Mouse (Mus musculus) spleen, postnatal 36 days (tissue): ENCODE data around the gene Mindy2.
A peak's percentile ranks its signal among the peaks of the same experiment; 100 is the strongest.

Experiments used
- DNase-seq, 2 experiments: peaks; one replicate each; pipeline ENCODE4 v3.0.0; 2022; ENCODE audit warnings: low spot score in 2 of 2, mixed read lengths in 1 of 2

Gene Mindy2

GRCm38 (mm10) chr9:70668048-70668447 is 11.1 kb upstream of the Mindy2 start:
- DNase-seq: no peak

GRCm38 (mm10) chr9:70666811-70667210 is 9.8 kb upstream of the Mindy2 start:
- DNase-seq: no peak

- no peak for DNase-seq
Observed at GRCm38 (mm10) chr9:70665372-70666145, 8.6 kb upstream of the Mindy2 start.

GRCm38 (mm10) chr9:70664847-70665246 is 7.9 kb upstream of the Mindy2 start:
- DNase-seq: no peak

GRCm38 (mm10) chr9:70658266-70658665 is 1.3 kb upstream of the Mindy2 start:
- no peak for DNase-seq

GRCm38 (mm10) chr9:70656130-70657007 is 605 bp downstream of the Mindy2 start, which contains the start of gene Gm10642:
Gm10642 (plus strand) TSS chr9:70656251.
- peak; percentile 80 to 83 for DNase-seq

- no peak for DNase-seq
Observed at GRCm38 (mm10) chr9:70655764-70656129, 1.2 kb downstream of the Mindy2 start.

GRCm38 (mm10) chr9:70654496-70654895 is 2.5 kb downstream of the Mindy2 start:
- DNase-seq: no peak

GRCm38 (mm10) chr9:70653875-70654274 is 3.1 kb downstream of the Mindy2 start:
- DNase-seq: no peak

- no peak for DNase-seq
Observed at GRCm38 (mm10) chr9:70652221-70652620, 4.8 kb downstream of the Mindy2 start.

GRCm38 (mm10) chr9:70650994-70651393 is 6.0 kb downstream of the Mindy2 start:
- DNase-seq: no peak

- no peak for DNase-seq
Observed at GRCm38 (mm10) chr9:70650260-70650659, 6.7 kb downstream of the Mindy2 start.

GRCm38 (mm10) chr9:70636748-70637147 is 20.2 kb downstream of the Mindy2 start:
- no peak for DNase-seq

GRCm38 (mm10) chr9:70631665-70632064 is 25.3 kb downstream of the Mindy2 start:
- DNase-seq: no peak

- no peak for DNase-seq
Observed at GRCm38 (mm10) chr9:70629711-70630110, 27.3 kb downstream of the Mindy2 start.

- DNase-seq: no peak
Observed at GRCm38 (mm10) chr9:70611026-70611673, 45.8 kb downstream of the Mindy2 start.

- no peak for DNase-seq
Observed at GRCm38 (mm10) chr9:70602186-70602845, 54.7 kb downstream of the Mindy2 start.

GRCm38 (mm10) chr9:70598271-70598670 is 58.7 kb downstream of the Mindy2 start:
- DNase-seq: no peak

GRCm38 (mm10) chr9:70591486-70591885 is 65.5 kb downstream of the Mindy2 start:
- no peak for DNase-seq

- peak; percentile 12 to 25 for DNase-seq
Observed at GRCm38 (mm10) chr9:70590775-70591174, 66.2 kb downstream of the Mindy2 start.

GRCm38 (mm10) chr9:70587171-70587570 is 69.8 kb downstream of the Mindy2 start:
- DNase-seq: no peak

GRCm38 (mm10) chr9:70585172-70585571 is 71.8 kb downstream of the Mindy2 start:
- DNase-seq: peak in 1 of 2 experiments; percentile 5
